Mouse (Mus musculus) midbrain, embryonic 12.5 days (tissue): ENCODE data around the gene Rxrb. TPM values are rescaled to one million over a fixed set of nuclear protein-coding genes. Genes with fewer than 3 reads are reported as not detected.
A peak's percentile ranks its signal among the peaks of the same experiment; 100 is the strongest.

Experiments
- ATAC-seq: fragments of 200-750 bp; cut with Nextera tagmentation; 2 replicates; pipeline ENCODE4 v1.8.0; 2017; ENCODE audit warnings: low read depth, moderate TSS enrichment, moderate library complexity; ENCODE audit not compliant: low FRiP score
- H3K27ac ChIP-seq: fragments of 300-500 bp; sonication (generic); replicated peaks from 2 replicates; pipeline ENCODE4 v1.5.1; 2016; ENCODE audit warnings: mild to moderate bottlenecking
- H3K27me3 ChIP-seq: fragments of 300-500 bp; sonication (generic); 2 replicates; pipeline ENCODE4 v1.6.1; 2016; ENCODE audit warnings: mild to moderate bottlenecking
- H3K36me3 ChIP-seq: fragments of 300-500 bp; sonication (generic); 2 replicates; pipeline ENCODE4 v1.6.1; 2016
- H3K4me1 ChIP-seq: fragments of 300-500 bp; sonication (generic); 2 replicates; pipeline ENCODE4 v1.6.1; 2016
- H3K4me2 ChIP-seq: fragments of 300-500 bp; sonication (generic); replicated peaks from 2 replicates; pipeline ENCODE4 v1.6.1; 2016; ENCODE audit warnings: mild to moderate bottlenecking, moderate library complexity
- H3K4me3 ChIP-seq: fragments of 300-500 bp; sonication (generic); 2 replicates; pipeline ENCODE4 v1.5.1; 2016; ENCODE audit warnings: mild to moderate bottlenecking
- H3K9ac ChIP-seq: fragments of 300-500 bp; sonication (generic); replicated peaks from 2 replicates; pipeline ENCODE4 v1.6.1; 2016; ENCODE audit warnings: mild to moderate bottlenecking, moderate library complexity
- H3K9me3 ChIP-seq: fragments of 300-500 bp; sonication (generic); 2 replicates; pipeline ENCODE4 v1.6.1; 2016; ENCODE audit warnings: mild to moderate bottlenecking
- WGBS: fragments of 180-500 bp; shearing (Covaris S2); methylation state at CpG from one replicate; pipeline ENCODE4 v1.1.7; 2016; 5-methylcytosine and 5-hydroxymethylcytosine counted together
- polyA plus RNA-seq: library from polyadenylated mRNA; unstranded; fragments of >200 nt; fragmentation: Nextera tagmentation; extraction: Ambion mirVana; gene quantifications from 2 replicates; pipeline ENCODE4 v1.2.1, GENCODE M21; 2016

Rxrb gene
- polyA plus RNA-seq, 1 experiment from 2014 or later, result 68.4 TPM

DNA sequence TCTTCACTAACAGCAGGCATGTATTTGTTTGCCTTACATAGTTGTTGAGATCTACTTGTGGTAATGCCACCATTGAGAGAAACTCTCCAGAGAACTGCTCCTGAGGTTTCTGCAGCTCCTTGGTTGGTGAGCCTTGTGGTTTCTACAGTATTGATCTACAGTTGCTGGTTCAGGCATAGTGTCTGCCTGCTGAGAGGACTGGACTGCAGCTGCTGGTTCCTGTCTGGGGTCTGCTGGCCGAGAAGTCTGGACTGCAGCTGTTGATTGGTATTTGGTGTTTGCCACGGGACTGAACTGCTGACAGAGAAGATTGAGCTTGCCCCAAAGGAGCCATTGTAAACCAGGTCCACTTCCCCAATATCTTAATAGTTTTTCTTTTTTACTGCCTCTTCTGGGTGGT is 25.0 kb upstream of the Rxrb start:
- peaks cover 3% of the 10 kb centered on the region for H3K27me3 ChIP-seq
- ATAC-seq, result no peak
- 61% methylated on average over 2 of the region's 2 CpGs for WGBS

DNA sequence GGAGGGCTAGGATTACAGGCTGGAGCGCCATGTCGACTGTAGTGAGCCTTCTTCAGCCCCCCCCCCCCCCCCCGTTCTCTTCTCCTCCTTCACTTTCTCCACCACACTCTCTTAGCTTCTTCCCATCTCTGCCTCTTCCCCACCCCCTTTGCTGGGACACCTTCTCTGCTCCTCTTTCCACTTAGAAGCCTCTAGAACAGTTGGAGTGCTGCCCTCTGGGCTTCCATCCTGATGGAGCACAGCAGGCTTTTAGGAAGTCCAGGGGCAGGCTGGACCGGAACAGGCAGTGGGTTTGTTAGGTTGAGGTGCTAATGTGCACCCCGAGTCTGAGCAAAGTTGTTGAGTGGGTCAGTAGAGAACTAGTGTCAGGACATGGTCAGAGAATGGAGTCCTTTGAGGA is 21.5 kb upstream of the Rxrb start:
- no peak overlapping the region for H3K27ac ChIP-seq
- H3K9me3 ChIP-seq, result peaks cover 3% of the 10 kb centered on the region; the same call in 1 of the 2 replicates
- H3K4me1 ChIP-seq, result no peaks in the 10 kb centered on the region
- no peaks in the 10 kb centered on the region for H3K27me3 ChIP-seq
- no peak overlapping the region for H3K9ac ChIP-seq
- H3K36me3 ChIP-seq, result peaks cover 4% of the 10 kb centered on the region; the same call in 1 of the 2 replicates
- ATAC-seq, result no peak
- 79% methylated on average over 3 of the region's 5 CpGs for WGBS
- H3K4me2 ChIP-seq, result no peak overlapping the region
- no peak overlapping the region for H3K4me3 ChIP-seq

More for the DNA sequence above, 25.0 kb upstream of the Rxrb start:
- Histone ChIP-seq H3K4me1 (no peaks in the 10 kb centered on the region), H3K9me3 (no peaks in the 10 kb centered on the region; the same call in 1 of the 2 replicates), H3K27ac (no peak overlapping the region), H3K9ac (no peak overlapping the region), H3K4me2 (no peak overlapping the region), H3K4me3 (no peak overlapping the region), H3K36me3 (no peaks in the 10 kb centered on the region)

DNA sequence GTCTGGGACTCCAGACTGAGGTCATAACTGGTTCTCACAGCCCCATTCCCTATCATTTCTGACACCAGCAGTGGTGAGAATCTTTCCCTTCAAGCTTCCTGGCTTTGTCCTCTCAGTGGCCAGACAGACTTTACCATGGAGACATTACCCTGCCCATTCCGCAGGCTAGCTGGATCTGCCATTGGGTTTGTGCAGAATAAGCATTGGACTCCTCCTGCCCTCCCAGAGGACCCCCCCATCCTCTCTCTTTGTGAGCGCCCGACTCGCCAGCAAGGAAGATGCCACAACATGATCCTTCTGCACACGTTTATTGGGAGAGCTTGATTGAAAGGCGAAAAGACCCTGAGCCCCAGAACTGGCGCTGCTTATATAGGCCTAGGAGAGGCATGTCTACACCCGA is 18.2 kb upstream of the Rxrb start:
- Histone ChIP-seq H3K27me3 (no peaks in the 10 kb centered on the region), H3K9me3 (0 out of 2 replicates have a peak, but pooled peaks cover 7% of the 10 kb centered on the region), H3K4me1 (no peaks in the 10 kb centered on the region), H3K9ac (no peak overlapping the region), H3K27ac (no peak overlapping the region), H3K4me2 (no peak overlapping the region), H3K4me3 (no peak overlapping the region), H3K36me3 (peaks cover 14% of the 10 kb centered on the region)
- 97% methylated on average over 8 of the region's 8 CpGs for WGBS
- no peak for ATAC-seq

- WGBS, result 95% methylated on average over 23 of the region's 23 CpGs
- H3K4me3 ChIP-seq, result no peak overlapping the region
- no peak for ATAC-seq
- 0 out of 2 replicates have a peak overlapping the region, but pooled peaks have one; percentile 4 for H3K27ac ChIP-seq
- peaks cover 40% of the 10 kb centered on the region for H3K36me3 ChIP-seq
- H3K4me1 ChIP-seq, result peaks cover 29% of the 10 kb centered on the region
- peaks cover 13% of the 10 kb centered on the region for H3K9me3 ChIP-seq
- no peak overlapping the region for H3K4me2 ChIP-seq
- H3K9ac ChIP-seq, result 0 out of 2 replicates have a peak overlapping the region, but pooled peaks have one; percentile 20
- no peaks in the 10 kb centered on the region for H3K27me3 ChIP-seq
These were observed 9.8 kb upstream of the Rxrb start for GRCm38 (mm10) chr17:34021539-34022413.

DNA sequence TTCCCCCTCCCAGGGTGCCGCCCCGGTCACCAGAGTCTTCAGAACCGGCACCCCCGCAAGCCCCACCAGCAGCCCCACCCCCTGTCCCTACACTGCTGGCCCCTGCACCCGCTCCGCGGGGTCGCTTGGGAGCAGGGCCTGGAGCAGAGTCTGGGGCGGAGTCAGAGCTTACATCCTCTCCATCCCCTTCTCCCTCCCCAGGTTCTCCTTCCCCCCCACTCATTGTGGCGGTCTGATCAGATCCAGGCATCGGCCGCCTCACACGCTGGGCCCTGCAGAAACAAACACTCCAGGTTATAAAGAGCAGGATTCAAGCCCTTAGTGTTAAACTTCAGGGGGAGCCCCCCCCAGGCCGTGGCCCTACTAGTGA is 9.2 kb upstream of the Rxrb start:
- WGBS, result 95% methylated on average over 14 of the region's 14 CpGs
- H3K27ac ChIP-seq, result 0 out of 2 replicates have a peak overlapping the region, but pooled peaks have one; percentile 4
- ATAC-seq, result no peak
- peaks cover 35% of the 10 kb centered on the region for H3K4me1 ChIP-seq
- H3K36me3 ChIP-seq, result peaks cover 38% of the 10 kb centered on the region
- H3K4me2 ChIP-seq, result no peak overlapping the region
- peaks cover 13% of the 10 kb centered on the region for H3K9me3 ChIP-seq
- no peaks in the 10 kb centered on the region for H3K27me3 ChIP-seq
- no peak overlapping the region for H3K4me3 ChIP-seq
- H3K9ac ChIP-seq, result no peak overlapping the region

- no peaks in the 10 kb centered on the region for H3K27me3 ChIP-seq
- H3K9me3 ChIP-seq, result peaks cover 13% of the 10 kb centered on the region
- peaks cover 38% of the 10 kb centered on the region for H3K4me1 ChIP-seq
- peaks cover 38% of the 10 kb centered on the region for H3K36me3 ChIP-seq
- no peak overlapping the region for H3K27ac ChIP-seq
- no peak overlapping the region for H3K9ac ChIP-seq
- no peak overlapping the region for H3K4me3 ChIP-seq
- no peak for ATAC-seq
- H3K4me2 ChIP-seq, result no peak overlapping the region
- WGBS, result 98% methylated on average over 20 of the region's 20 CpGs
These were observed 8.6 kb upstream of the Rxrb start for GRCm38 (mm10) chr17:34022987-34023386.

GRCm38 (mm10) chr17:34023678-34024077 is 7.9 kb upstream of the Rxrb start:
- Histone ChIP-seq H3K4me1 (peaks cover 45% of the 10 kb centered on the region), H3K27me3 (no peaks in the 10 kb centered on the region), H3K36me3 (peaks cover 40% of the 10 kb centered on the region), H3K27ac (peak overlapping the region; percentile 96), H3K4me2 (peak overlapping the region; percentile 88), H3K9me3 (peaks cover 13% of the 10 kb centered on the region), H3K4me3 (peak overlapping the region; percentile 95), H3K9ac (peak overlapping the region; percentile 88)
- ATAC-seq, result no peak
- 62% methylated on average over 9 of the region's 9 CpGs for whole genome bisulfite sequencing

- Histone ChIP-seq H3K27me3 (no peaks in the 10 kb centered on the region), H3K9me3 (peaks cover 8% of the 10 kb centered on the region), H3K9ac (peak within 1 kb of the TSS; percentile 88), H3K4me3 (peak within 1 kb of the TSS; percentile 95), H3K27ac (peak within 1 kb of the TSS; percentile 96), H3K4me1 (peaks cover 52% of the 10 kb centered on the region), H3K36me3 (peaks cover 47% of the 10 kb centered on the region), H3K4me2 (peak within 1 kb of the TSS; percentile 88)
- peak; percentile 57 for ATAC-seq
- under 1% methylated on average over 58 of the region's 58 CpGs for WGBS
These were observed 7.2 kb upstream of the Rxrb start, which contains the start of gene Ring1 for GRCm38 (mm10) chr17:34024317-34024821. Gene Ring1 (minus strand): TSS chr17:34024680.

- WGBS, result under 1% methylated on average over 57 of the region's 57 CpGs
- Histone ChIP-seq H3K9me3 (peaks cover 5% of the 10 kb centered on the region; the same call in 1 of the 2 replicates), H3K27me3 (no peaks in the 10 kb centered on the region), H3K9ac (peak overlapping the region; percentile 88), H3K4me1 (peaks cover 59% of the 10 kb centered on the region), H3K4me2 (peak overlapping the region; percentile 88), H3K36me3 (peaks cover 50% of the 10 kb centered on the region), H3K27ac (peak overlapping the region; percentile 96), H3K4me3 (peak overlapping the region; percentile 95)
- peak; percentile 48 for ATAC-seq
These were observed 6.5 kb upstream of the Rxrb start for GRCm38 (mm10) chr17:34024861-34025755.

DNA sequence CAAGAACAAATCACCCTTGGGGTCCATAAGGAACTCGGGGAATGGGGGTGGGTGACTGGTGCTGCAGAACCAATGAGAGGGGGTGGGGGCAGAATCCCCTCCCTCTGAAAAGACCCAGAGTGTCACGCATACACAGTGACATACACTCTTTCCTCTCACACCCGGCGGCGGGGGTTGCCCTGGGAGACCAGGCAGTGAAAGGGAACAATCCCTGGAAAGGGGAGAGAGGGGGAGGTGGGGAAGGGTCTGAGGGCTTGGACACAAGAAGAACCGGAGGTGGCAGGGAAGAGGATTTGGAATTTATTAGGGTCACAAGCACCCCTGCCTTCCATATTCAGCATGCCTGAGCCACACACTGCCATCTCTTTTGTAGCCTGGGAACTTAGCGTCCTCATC is 5.9 kb upstream of the Rxrb start:
- H3K27me3 ChIP-seq, result no peaks in the 10 kb centered on the region
- peak overlapping the region; percentile 88 for H3K9ac ChIP-seq
- H3K4me3 ChIP-seq, result peak overlapping the region; percentile 95
- peak overlapping the region; percentile 96 for H3K27ac ChIP-seq
- WGBS, result 1% methylated on average over 7 of the region's 7 CpGs
- H3K4me1 ChIP-seq, result peaks cover 66% of the 10 kb centered on the region
- 0 out of 2 replicates have a peak, but pooled peaks cover 2% of the 10 kb centered on the region for H3K9me3 ChIP-seq
- H3K36me3 ChIP-seq, result peaks cover 45% of the 10 kb centered on the region
- H3K4me2 ChIP-seq, result peak overlapping the region; percentile 88
- peak; percentile 71 for ATAC-seq

DNA sequence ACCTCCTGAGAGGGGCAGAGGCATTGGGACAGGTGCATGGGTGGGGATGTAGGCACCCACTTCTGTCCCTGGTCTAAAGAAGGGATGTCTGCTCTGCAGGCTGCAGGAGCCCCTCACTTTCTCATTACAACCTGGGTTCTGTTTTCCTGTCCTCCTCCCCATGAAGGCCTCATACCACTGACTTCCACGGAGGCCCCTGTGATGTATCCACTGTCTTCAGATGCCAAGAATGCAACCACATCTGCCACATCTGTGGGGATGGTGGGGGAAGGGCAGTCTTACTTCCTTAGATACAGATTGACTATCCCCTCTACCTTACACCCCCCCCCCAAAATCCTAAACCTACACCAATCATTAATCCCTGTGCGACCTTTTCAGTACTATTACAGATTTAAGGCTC is 5.4 kb upstream of the Rxrb start:
- Histone ChIP-seq H3K4me2 (peak overlapping the region; percentile 88), H3K36me3 (peaks cover 40% of the 10 kb centered on the region), H3K4me3 (peak overlapping the region; percentile 95), H3K27ac (peak overlapping the region; percentile 96), H3K9me3 (no peaks in the 10 kb centered on the region), H3K27me3 (no peaks in the 10 kb centered on the region), H3K9ac (peak overlapping the region; percentile 88), H3K4me1 (peaks cover 67% of the 10 kb centered on the region)
- ATAC-seq, result no peak
- 7% methylated on average over 2 of the region's 2 CpGs for WGBS
